Mouse (Mus musculus) midbrain, embryonic 12.5 days (tissue): ENCODE measurements around the gene BC030500. TPM values are rescaled to one million over a fixed set of nuclear protein-coding genes. Genes with fewer than 3 reads are reported as not detected.

Experiments
- polyA plus RNA-seq: library from polyadenylated mRNA; unstranded; fragments of >200 nt; fragmentation: Nextera tagmentation; extraction: Ambion mirVana; gene quantifications from 2 replicates; pipeline ENCODE4 v1.2.1, GENCODE M21; 2016

The BC030500 gene
- polyA plus RNA-seq, 1 experiment from 2014 or later: 3.2 TPM

Other genes starting within 250 kb of the BC030500 start
- 1.9 and 2.7 TPM in 2 replicates for gene Galntl6, start 885 bp downstream of the BC030500 start, polyA plus RNA-seq